Mouse (Mus musculus): Measurements from ENCODE around the gene Gm20388. TPM values are rescaled to one million over a fixed set of nuclear protein-coding genes. Genes with fewer than 3 reads are reported as not detected.
A peak's percentile ranks its signal among the peaks of the same experiment; 100 is the strongest.

The Gm20388 gene
- polyA plus RNA-seq, 1 experiment: not detected

DNA sequence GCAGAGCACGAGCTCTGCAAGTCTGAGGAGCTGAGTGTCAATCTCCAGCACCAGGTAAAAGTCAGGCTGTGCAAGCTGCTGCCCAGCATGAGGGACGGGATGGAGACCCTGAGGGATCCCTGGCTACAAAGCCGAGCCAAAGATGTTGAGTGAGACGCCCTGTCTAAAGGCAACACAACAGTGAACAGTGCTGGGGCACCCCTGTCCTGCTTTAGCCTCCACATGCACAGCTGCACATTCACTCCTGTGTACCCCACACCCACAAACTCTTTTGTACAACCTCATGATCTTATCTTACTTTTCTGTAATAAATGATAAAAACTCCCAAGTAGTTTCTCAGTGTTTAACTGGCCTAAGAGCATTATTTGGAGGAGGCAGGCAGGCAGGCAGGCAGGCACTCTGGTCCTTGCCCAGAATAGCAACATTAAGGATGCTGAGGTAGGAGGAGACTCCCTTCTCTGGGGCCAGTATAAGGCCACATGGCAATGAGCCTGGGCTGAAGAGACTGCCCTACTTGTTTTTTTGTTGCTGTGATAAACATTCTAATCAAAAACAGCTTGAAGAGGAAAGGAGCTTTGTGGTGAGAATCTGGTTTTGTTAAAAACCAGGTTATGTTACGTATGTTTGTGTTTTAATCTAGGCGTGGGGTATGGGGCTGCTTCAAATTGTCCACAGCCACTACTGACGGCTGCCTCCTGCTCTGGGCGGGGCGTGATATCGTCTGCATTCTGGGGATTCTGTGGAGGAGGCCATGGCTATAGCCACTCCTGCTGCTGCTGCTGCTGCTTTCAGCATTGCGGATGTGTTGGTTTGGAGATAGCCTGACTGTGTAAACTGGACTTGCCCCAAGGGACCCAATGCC, 3007.1 kb downstream of the Gm20388 start:
- peak overlapping the region; percentile 27; the same call in 1 of the 2 replicates for H3K27ac ChIP-seq (ENCODE audit: insufficient read depth, low read depth, low read length)
- H3K4me1 ChIP-seq (ENCODE audit: control insufficient read depth, insufficient read depth, low read length): peaks cover 23% of the 10 kb centered on the region
- TF ChIP-seq CTCF (IDR thresholded peaks at IDR 0.05; ENCODE audit: insufficient read depth, low read depth, low read length): no peak
- TF ChIP-seq POLR2A (IDR thresholded peaks at IDR 0.05; ENCODE audit: insufficient read depth, low read depth, low read length): no peak
- WGBS: 25% methylated on average over 11 of the region's 11 CpGs
- no peak overlapping the region for H3K4me3 ChIP-seq (ENCODE audit: insufficient read depth, low read depth, low read length)

DNA sequence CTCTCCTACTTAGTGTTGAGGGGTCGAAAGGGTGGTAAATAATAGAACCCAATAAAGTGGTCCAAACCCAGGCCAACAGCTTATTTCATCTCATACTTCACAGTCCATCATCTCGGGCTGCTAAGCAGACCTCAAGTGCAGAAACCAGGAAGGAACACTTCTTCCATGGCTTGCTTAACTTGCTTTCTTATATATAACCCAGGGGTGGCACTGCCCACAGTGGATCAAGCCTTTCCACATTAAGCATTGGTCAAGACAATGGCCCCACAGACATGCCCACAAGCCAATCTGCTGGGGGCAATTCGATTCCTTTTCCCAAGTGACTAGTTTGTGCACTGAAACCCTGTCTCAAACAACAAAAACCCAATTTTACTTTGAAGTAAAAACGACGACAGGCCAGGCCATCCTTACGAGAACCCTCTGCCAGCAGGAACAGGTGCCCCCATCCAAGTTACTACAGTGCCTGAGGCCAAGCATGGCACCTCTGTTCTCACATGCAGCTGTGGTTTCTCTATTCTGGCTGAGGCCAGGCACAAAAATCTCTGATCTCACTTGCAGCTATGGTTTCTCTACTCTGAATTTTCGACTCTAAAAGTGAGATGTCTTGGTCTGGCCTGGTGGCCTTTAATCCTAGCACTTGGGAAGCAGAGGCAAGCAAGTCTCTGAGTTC, 3007.9 kb downstream of the Gm20388 start:
- peaks cover 25% of the 10 kb centered on the region for H3K4me1 ChIP-seq (ENCODE audit: control insufficient read depth, insufficient read depth, low read length)
- peak overlapping the region; percentile 16; the same call in 1 of the 2 replicates for H3K27ac ChIP-seq (ENCODE audit: insufficient read depth, low read depth, low read length)
- TF ChIP-seq CTCF (IDR thresholded peaks at IDR 0.05; ENCODE audit: insufficient read depth, low read depth, low read length) (no peak), POLR2A (IDR thresholded peaks at IDR 0.05; ENCODE audit: insufficient read depth, low read depth, low read length) (no peak)
- 55% methylated on average over 7 of the region's 7 CpGs for WGBS
- no peak overlapping the region for H3K4me3 ChIP-seq (ENCODE audit: insufficient read depth, low read depth, low read length)

DNA sequence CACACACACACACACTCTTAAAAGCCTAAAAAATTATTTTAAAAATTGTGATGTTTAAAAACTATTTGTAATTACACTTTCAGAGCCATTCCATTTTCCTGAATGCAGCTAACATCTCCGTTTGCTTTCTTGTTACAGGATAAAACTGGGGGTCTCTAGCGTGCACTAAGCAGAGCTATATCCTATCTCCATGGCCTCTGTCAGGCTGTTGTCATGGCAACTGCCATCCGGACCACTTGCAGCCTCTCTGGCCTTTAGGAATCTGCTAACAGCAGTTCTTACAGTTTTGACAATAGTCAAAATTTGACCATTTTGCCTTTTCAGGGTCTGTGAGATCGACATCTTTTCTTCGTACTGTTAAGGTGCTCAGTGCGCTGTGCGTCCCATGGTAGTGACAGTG, 3010.2 kb downstream of the Gm20388 start:
- TF ChIP-seq POLR2A (IDR thresholded peaks at IDR 0.05; ENCODE audit: insufficient read depth, low read depth, low read length): no peak
- no peak for TF ChIP-seq CTCF (IDR thresholded peaks at IDR 0.05; ENCODE audit: insufficient read depth, low read depth, low read length)
- H3K4me3 ChIP-seq (ENCODE audit: insufficient read depth, low read depth, low read length): no peak overlapping the region
- peaks cover 33% of the 10 kb centered on the region for H3K4me1 ChIP-seq (ENCODE audit: control insufficient read depth, insufficient read depth, low read length)
- no peak overlapping the region for H3K27ac ChIP-seq (ENCODE audit: insufficient read depth, low read depth, low read length)
- 68% methylated on average over 7 of the region's 7 CpGs for WGBS

DNA sequence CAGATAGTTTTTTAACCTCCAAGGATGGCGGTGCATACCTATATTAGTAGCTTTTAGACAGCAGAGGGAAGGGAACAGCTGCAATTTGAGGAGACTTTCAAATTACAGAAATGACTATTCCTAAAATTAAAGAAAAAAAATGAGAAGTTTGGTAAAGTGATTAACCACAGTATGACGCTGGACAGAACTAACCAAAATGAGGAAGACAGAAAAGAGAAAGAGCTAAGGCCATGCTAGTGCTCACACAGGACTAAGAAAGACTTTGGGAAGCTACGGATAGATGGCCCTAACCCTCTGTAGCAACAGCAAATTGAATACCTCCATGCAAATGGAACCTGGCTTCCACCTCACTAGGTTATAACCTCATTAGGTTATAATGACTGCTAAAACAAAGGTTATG, 3012.3 kb downstream of the Gm20388 start:
- H3K27ac ChIP-seq (ENCODE audit: insufficient read depth, low read depth, low read length): no peak overlapping the region
- peaks cover 25% of the 10 kb centered on the region for H3K4me1 ChIP-seq (ENCODE audit: control insufficient read depth, insufficient read depth, low read length)
- H3K4me3 ChIP-seq (ENCODE audit: insufficient read depth, low read depth, low read length): no peak overlapping the region
- WGBS: 77% methylated on average over 3 of the region's 3 CpGs
- TF ChIP-seq CTCF (IDR thresholded peaks at IDR 0.05; ENCODE audit: insufficient read depth, low read depth, low read length) (no peak), POLR2A (IDR thresholded peaks at IDR 0.05; ENCODE audit: insufficient read depth, low read depth, low read length) (no peak)

DNA sequence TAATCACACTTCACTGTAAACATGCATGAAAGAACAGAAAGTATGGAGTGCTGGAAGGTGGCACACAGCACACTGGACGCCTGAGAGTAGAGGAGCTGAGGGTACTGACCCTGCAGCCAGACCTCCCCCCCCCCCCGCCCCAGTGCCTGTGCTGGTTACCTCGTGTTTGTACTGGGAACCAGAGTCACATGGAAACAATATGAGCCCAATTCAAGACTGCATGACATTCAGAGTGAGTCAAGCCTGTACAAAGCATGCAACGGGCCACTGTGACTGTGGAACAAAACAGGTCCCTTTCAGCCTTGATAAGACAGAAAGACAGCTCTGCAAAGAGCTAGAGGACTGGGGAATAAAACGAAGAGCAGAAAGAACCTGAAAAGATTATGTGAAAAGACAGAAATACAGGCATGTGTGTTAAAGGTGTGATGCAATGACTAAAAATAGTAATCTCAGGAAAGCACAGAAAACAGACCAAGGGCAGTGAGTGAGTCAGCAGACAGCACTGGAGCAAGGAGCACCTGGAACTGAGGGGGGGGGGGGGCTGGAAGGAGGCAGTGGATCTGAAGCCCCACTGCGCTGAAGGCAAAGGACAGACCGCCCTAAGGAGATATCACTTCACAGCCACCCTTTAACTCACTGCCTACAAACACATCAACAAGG, 3012.9 kb downstream of the Gm20388 start:
- Histone ChIP-seq H3K4me3 (ENCODE audit: insufficient read depth, low read depth, low read length) (no peak overlapping the region), H3K4me1 (ENCODE audit: control insufficient read depth, insufficient read depth, low read length) (peaks cover 20% of the 10 kb centered on the region), H3K27ac (ENCODE audit: insufficient read depth, low read depth, low read length) (no peak overlapping the region)
- TF ChIP-seq POLR2A (IDR thresholded peaks at IDR 0.05; ENCODE audit: insufficient read depth, low read depth, low read length) (no peak), CTCF (IDR thresholded peaks at IDR 0.05; ENCODE audit: insufficient read depth, low read depth, low read length) (no peak)
- WGBS: 40% methylated on average over 7 of the region's 7 CpGs

DNA sequence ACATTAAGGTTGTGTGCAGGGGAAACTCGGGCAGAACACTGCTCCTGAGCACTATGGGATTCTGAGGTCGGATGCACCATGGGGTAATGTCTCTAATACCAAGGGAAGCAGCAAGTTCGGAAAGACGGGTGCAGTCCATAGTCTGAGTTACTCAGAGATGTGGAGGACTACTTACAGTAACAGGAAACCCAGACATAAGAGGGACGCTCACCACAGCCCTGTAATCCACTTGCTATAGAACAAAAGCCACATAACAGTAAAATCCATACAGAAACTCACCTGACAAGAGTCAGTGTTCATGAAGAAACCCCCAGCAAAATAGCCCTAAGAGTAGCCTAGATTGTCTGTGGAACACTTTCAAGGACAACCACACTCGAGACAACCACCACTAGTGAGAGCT, 3013.4 kb downstream of the Gm20388 start:
- Histone ChIP-seq H3K4me3 (ENCODE audit: insufficient read depth, low read depth, low read length) (no peak overlapping the region), H3K27ac (ENCODE audit: insufficient read depth, low read depth, low read length) (no peak overlapping the region), H3K4me1 (ENCODE audit: control insufficient read depth, insufficient read depth, low read length) (peaks cover 17% of the 10 kb centered on the region)
- 49% methylated on average over 6 of the region's 6 CpGs for WGBS
- no peak for TF ChIP-seq POLR2A (IDR thresholded peaks at IDR 0.05; ENCODE audit: insufficient read depth, low read depth, low read length)
- TF ChIP-seq CTCF (IDR thresholded peaks at IDR 0.05; ENCODE audit: insufficient read depth, low read depth, low read length): no peak

GRCm38 (mm10) chr8:122925939-122926722, 3015.5 kb downstream of the Gm20388 start:
- no peak overlapping the region for H3K27ac ChIP-seq (ENCODE audit: insufficient read depth, low read depth, low read length)
- H3K4me3 ChIP-seq (ENCODE audit: insufficient read depth, low read depth, low read length): no peak overlapping the region
- peaks cover 20% of the 10 kb centered on the region for H3K4me1 ChIP-seq (ENCODE audit: control insufficient read depth, insufficient read depth, low read length)
- no peak for TF ChIP-seq POLR2A (IDR thresholded peaks at IDR 0.05; ENCODE audit: insufficient read depth, low read depth, low read length)
- no peak for TF ChIP-seq CTCF (IDR thresholded peaks at IDR 0.05; ENCODE audit: insufficient read depth, low read depth, low read length)
- 70% methylated on average over 8 of the region's 8 CpGs for WGBS

- peaks cover 22% of the 10 kb centered on the region for H3K4me1 ChIP-seq (ENCODE audit: control insufficient read depth, insufficient read depth, low read length)
- 89% methylated on average over 7 of the region's 7 CpGs for WGBS
- TF ChIP-seq POLR2A (IDR thresholded peaks at IDR 0.05; ENCODE audit: insufficient read depth, low read depth, low read length) (no peak), CTCF (IDR thresholded peaks at IDR 0.05; ENCODE audit: insufficient read depth, low read depth, low read length) (no peak)
- no peak overlapping the region for H3K4me3 ChIP-seq (ENCODE audit: insufficient read depth, low read depth, low read length)
- no peak overlapping the region for H3K27ac ChIP-seq (ENCODE audit: insufficient read depth, low read depth, low read length)
Observed at GRCm38 (mm10) chr8:122926782-122927181, 3016.1 kb downstream of the Gm20388 start.

Data from olfactory bulb, adult 2 months (tissue).